Mouse (Mus musculus) retina, adult 2 months (tissue): ENCODE results near the gene Tal1.

Experiments used
- DNase-seq: peaks from one replicate; pipeline ENCODE4 v3.0.0-alpha.2; 2012; ENCODE audit warnings: low read depth, low spot score

Gene Tal1

GRCm38 (mm10) chr4:115056371-115056920, at the start of gene Tal1:
Gene Tal1, plus strand, starts transcription at chr4:115056426.
- no peak for DNase-seq

GRCm38 (mm10) chr4:115014276-115014675, 42.0 kb upstream of the Tal1 start:
- no peak for DNase-seq

GRCm38 (mm10) chr4:115019997-115020396, 36.2 kb upstream of the Tal1 start:
- DNase-seq: no peak

GRCm38 (mm10) chr4:115035043-115035442, 21.2 kb upstream of the Tal1 start:
- DNase-seq: no peak

DNA sequence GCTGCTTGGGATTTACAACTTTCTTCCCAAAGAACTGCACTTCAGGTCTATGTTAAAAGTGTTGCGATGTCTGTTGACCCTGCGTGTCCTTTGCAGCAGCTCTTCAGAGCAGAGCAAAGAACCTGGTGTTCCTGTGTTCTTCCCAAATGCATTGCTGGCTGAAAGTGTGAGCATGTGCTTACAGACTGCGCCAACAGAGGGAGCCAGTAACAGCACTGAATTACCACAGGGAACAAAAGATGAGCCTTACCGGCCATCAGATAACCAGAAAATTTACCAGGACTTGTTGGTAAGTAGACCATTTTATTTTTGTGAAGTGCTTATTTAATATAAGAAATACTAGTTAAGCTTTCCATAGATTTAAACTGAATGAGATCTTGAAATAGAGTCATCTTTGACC, 18.0 kb upstream of the Tal1 start:
- DNase-seq: no peak

- no peak for DNase-seq
Measured at GRCm38 (mm10) chr4:115045621-115046020, 10.6 kb upstream of the Tal1 start.

DNA sequence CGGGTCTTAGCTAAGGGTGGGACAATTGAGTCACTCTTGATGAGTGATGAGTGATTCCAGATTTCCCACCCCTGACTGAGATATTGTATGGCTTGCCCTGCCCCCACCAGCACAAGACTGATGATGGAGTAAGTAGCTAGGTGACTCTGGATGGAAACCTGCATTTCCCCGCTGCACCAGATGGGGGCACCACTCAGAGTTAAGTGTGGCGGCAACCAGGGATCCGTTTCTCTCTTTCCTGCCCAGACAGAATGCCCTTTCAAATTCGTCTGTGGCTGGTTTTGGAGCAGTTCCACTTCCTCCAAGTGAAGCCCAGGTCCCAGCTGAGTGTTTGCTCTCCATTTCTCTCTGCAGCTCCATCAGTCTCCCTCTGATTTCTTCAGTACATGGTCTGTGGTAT, 8.5 kb upstream of the Tal1 start:
- no peak for DNase-seq

- DNase-seq: no peak
Measured at GRCm38 (mm10) chr4:115048190-115048589, 8.0 kb upstream of the Tal1 start.

GRCm38 (mm10) chr4:115051245-115051644, 5.0 kb upstream of the Tal1 start:
- DNase-seq: no peak

- DNase-seq: no peak
Measured at GRCm38 (mm10) chr4:115052343-115053005, 3.8 kb upstream of the Tal1 start.

GRCm38 (mm10) chr4:115055044-115055443, 1.2 kb upstream of the Tal1 start:
- no peak for DNase-seq

GRCm38 (mm10) chr4:115055691-115056090, 535 bp upstream of the Tal1 start:
- DNase-seq: no peak

DNA sequence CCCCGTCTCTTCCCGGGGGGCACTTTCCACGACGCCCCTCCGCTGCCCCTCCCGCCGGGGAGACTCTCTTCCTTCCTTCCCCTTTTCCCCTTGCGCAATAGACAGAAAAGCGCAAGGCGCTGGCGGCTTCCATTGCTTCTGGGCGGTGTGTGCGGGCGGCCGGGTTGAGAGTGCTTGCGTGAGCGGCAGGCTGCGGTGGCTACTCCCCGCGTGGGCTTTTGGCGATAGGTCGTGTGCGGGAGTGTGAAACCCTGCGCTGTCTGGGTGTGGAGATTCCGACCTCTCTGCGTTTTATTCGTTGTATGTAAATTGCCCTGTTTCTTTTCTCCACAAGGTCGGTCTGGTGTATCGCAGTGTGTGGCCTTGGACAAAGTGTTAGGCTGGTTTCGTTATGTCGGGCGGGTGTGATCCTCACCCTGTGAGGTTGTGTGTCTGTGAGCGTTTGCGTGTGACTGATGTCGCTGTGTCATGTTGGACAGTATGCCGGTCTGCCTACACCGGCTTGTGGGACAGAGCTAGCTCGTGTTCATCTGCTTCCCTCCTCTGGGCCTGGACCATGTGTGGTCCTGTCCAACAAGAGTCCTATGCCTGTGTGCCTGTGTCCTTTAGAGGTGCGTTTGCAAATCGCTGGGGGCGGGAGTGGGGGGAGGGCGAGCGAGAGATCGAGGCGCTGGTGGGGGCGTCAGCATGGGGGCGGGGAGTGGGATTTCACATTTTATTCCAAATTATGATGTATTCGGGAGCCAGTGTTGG, 871 bp downstream of the Tal1 start:
- no peak for DNase-seq

DNA sequence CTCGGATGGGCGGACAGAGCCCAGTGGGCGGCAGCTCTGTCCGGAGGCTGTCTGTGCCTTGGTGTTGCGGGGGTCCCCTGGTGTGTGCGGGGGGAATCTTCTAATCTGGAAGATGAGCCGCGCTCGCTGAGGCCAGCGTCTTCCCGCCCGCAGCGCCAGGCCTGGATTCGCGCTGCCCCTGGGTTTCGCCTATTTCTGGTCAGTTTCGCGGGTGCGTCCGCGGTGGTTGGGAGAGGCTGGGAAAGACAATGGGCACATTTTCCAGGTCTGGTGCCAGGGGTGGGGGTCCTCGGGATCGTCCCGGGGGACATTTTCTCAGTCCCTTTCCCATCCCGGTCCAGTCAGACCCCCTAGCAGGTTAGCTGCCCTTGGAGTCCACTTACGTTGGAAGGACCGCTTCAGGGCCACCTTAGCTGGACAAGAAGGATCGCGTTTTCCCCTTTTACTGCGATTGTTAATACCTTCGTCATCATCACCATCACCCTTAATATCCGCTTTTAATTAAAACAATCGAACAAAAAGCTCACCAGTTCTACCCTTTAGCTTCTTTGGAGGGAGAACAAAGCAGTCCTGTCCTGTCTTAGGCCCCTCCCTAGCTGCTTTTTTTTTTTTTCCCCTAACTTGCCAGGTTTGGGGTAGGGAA, 1.6 kb downstream of the Tal1 start:
- no peak for DNase-seq

GRCm38 (mm10) chr4:115058317-115058761, 2.1 kb downstream of the Tal1 start:
- DNase-seq: no peak

- no peak for DNase-seq
Measured at GRCm38 (mm10) chr4:115058871-115059590, 2.8 kb downstream of the Tal1 start.

DNA sequence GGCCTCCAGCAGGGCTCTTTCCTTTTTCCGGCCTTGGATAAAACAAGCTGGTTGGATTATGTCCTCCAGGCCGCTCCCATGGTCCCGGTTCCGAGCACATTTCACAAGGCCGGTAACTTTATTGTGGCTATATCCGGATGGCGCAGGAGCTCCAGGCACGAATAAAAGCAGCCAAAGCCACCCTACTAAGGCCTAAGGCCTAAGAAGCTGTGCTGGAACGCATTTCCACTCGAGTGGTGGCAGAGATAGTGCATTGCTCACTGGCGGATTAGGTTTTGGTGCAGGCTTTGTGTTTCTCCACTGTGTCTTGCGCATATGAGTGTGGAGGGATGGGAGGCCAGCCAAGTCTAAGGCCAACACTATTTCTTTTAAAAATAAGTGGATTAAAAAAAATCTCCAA, 3.6 kb downstream of the Tal1 start:
- DNase-seq: no peak

- DNase-seq: no peak
Measured at GRCm38 (mm10) chr4:115060753-115061152, 4.5 kb downstream of the Tal1 start.

DNA sequence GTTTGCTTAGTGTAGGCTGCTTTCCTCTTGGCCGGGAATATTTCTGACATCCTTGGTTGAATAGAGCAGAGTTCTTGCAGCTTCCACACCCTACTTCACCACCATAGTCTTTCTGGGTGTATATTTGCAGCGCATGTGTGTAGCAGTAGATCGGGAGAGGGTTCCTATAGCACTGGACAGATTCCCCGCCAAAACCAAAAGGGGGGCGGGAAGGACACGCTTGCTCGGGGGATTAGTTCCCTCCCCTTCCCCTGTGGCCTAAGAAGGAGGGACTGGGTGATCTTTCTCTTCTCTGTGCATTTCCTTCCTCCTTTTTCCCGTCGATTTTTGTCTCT, 6.3 kb downstream of the Tal1 start:
- DNase-seq: no peak

- DNase-seq: no peak
Measured at GRCm38 (mm10) chr4:115062875-115063517, 6.8 kb downstream of the Tal1 start.

GRCm38 (mm10) chr4:115063518-115064239, 7.5 kb downstream of the Tal1 start:
- DNase-seq: no peak
